Mouse (Mus musculus): ENCODE measurements around the gene Mdh1b.
A peak's percentile ranks its signal among the peaks of the same experiment; 100 is the strongest.

The Mdh1b gene

GRCm38 (mm10) chr1:63658016-63658415, 72.1 kb downstream of the Mdh1b start:
- DNase-seq (ENCODE audit: low spot score) = peak; percentile 76

Measured in testis, postnatal 10 days (tissue).